Mouse (Mus musculus) thymus, adult 18-20 months (tissue): ENCODE measurements around the gene Sp1.

Experiments used
- DNase-seq, 2 experiments: peaks; one replicate each; pipeline ENCODE4 v3.0.0; 2022; ENCODE audit warnings: mixed read lengths in 2 of 2

Sp1 gene

GRCm38 (mm10) chr15:102405489-102406195 lies at the start of gene Sp1:
TSS of gene Sp1 (plus strand) at chr15:102406143.
- peak; percentile 99 to 100 for DNase-seq

- no peak for DNase-seq
These were observed 49.2 kb upstream of the Sp1 start for GRCm38 (mm10) chr15:102356501-102357325.

GRCm38 (mm10) chr15:102358126-102358525 lies 47.8 kb upstream of the Sp1 start:
- no peak for DNase-seq

- DNase-seq: no peak
These were observed 47.1 kb upstream of the Sp1 start for GRCm38 (mm10) chr15:102358834-102359233.

GRCm38 (mm10) chr15:102362648-102363047 lies 43.3 kb upstream of the Sp1 start:
- DNase-seq: no peak

GRCm38 (mm10) chr15:102364678-102365077 lies 41.3 kb upstream of the Sp1 start:
- no peak for DNase-seq

GRCm38 (mm10) chr15:102366238-102366637 lies 39.7 kb upstream of the Sp1 start:
- DNase-seq: no peak

GRCm38 (mm10) chr15:102366733-102367344 lies 39.1 kb upstream of the Sp1 start, which contains the start of gene Sp7:
TSS of gene Sp7 (minus strand) at chr15:102367182.
- DNase-seq: no peak

- no peak for DNase-seq
These were observed 36.0 kb upstream of the Sp1 start for GRCm38 (mm10) chr15:102369972-102370371.

- no peak for DNase-seq
These were observed 35.2 kb upstream of the Sp1 start for GRCm38 (mm10) chr15:102370727-102371126.

- peak; percentile 35 to 49 for DNase-seq
These were observed 29.3 kb upstream of the Sp1 start for GRCm38 (mm10) chr15:102376453-102377162.

- DNase-seq: peak; percentile 52 to 72
These were observed 28.8 kb upstream of the Sp1 start for GRCm38 (mm10) chr15:102377163-102377543.

- DNase-seq: no peak
These were observed 28.1 kb upstream of the Sp1 start for GRCm38 (mm10) chr15:102377810-102378262.

GRCm38 (mm10) chr15:102381575-102381974 lies 24.4 kb upstream of the Sp1 start:
- peak; percentile 31 to 32 for DNase-seq

- no peak for DNase-seq
These were observed 22.3 kb upstream of the Sp1 start for GRCm38 (mm10) chr15:102383671-102384070.

GRCm38 (mm10) chr15:102386640-102387039 lies 19.3 kb upstream of the Sp1 start:
- DNase-seq: no peak

- no peak for DNase-seq
These were observed 17.0 kb upstream of the Sp1 start for GRCm38 (mm10) chr15:102388942-102389341.

- DNase-seq: no peak
These were observed 13.4 kb upstream of the Sp1 start for GRCm38 (mm10) chr15:102392520-102392919.

- DNase-seq: no peak
These were observed 12.3 kb upstream of the Sp1 start for GRCm38 (mm10) chr15:102393584-102394014.

- no peak for DNase-seq
These were observed 10.9 kb upstream of the Sp1 start for GRCm38 (mm10) chr15:102395061-102395460.

- no peak for DNase-seq
These were observed 7.3 kb upstream of the Sp1 start for GRCm38 (mm10) chr15:102398629-102399028.
